Mouse (Mus musculus): ENCODE data around the gene Appl1. TPM values are rescaled to one million over a fixed set of nuclear protein-coding genes. Genes with fewer than 3 reads are reported as not detected.

The Appl1 gene
- total RNA-seq, 2 experiments from 2014 or later: 39.3 to 44.3 TPM

Other genes with a start within 250 kb of the Appl1 start
- not detected for gene Asb14, start 76.7 kb downstream of the Appl1 start, total RNA-seq (2021)
- gene Hesx1, start 23.2 kb upstream of the Appl1 start, total RNA-seq (2021): not detected
- gene Il17rd, start 67.7 kb upstream of the Appl1 start, total RNA-seq (2021): 1 to 10 TPM; 2.9 to 3.4 TPM
- 10 to 100 TPM; 29.9 to 44.1 TPM for gene Arhgef3, start 143.7 kb upstream of the Appl1 start, total RNA-seq (2021)

All from adrenal gland, postnatal 36 days (tissue).